Mouse (Mus musculus) frontal cortex, adult 2 months (tissue): ENCODE measurements around the gene Pde1c. TPM values are rescaled to one million over a fixed set of nuclear protein-coding genes. Genes with fewer than 3 reads are reported as not detected.

Experiments
- DNase-seq, 2 experiments: peaks; one replicate each; pipeline ENCODE4 v3.0.0; 2022; ENCODE audit warnings: low spot score in 1 of 2; ENCODE audit errors: extremely low spot score in 1 of 2
- polyA plus RNA-seq: library from polyadenylated mRNA; depleted of rRNA; stranded (reverse); fragments of >200 nt; gene quantifications from 2 replicates; pipeline ENCODE4 v1.2.3, GENCODE M21; 2012

Gene Pde1c
- polyA plus RNA-seq, 1 experiment = 8.3 TPM

GRCm38 (mm10) chr6:56335811-56336446 lies 233.0 kb downstream of the Pde1c start:
- no peak for DNase-seq

GRCm38 (mm10) chr6:56332149-56332548 lies 236.8 kb downstream of the Pde1c start:
- no peak for DNase-seq

GRCm38 (mm10) chr6:56331432-56331831 lies 237.5 kb downstream of the Pde1c start:
- DNase-seq = no peak

- no peak for DNase-seq
Observed at GRCm38 (mm10) chr6:56328103-56328502, 240.8 kb downstream of the Pde1c start.

GRCm38 (mm10) chr6:56322799-56323198 lies 246.1 kb downstream of the Pde1c start:
- DNase-seq = no peak

GRCm38 (mm10) chr6:56310318-56310717 lies 258.6 kb downstream of the Pde1c start:
- no peak for DNase-seq

GRCm38 (mm10) chr6:56306066-56306465 lies 262.8 kb downstream of the Pde1c start:
- DNase-seq = no peak

- DNase-seq = no peak
Observed at GRCm38 (mm10) chr6:56292176-56292575, 276.7 kb downstream of the Pde1c start.

- no peak for DNase-seq
Observed at GRCm38 (mm10) chr6:56289307-56289706, 279.6 kb downstream of the Pde1c start.

- no peak for DNase-seq
Observed at GRCm38 (mm10) chr6:56284821-56285220, 284.1 kb downstream of the Pde1c start.

GRCm38 (mm10) chr6:56275461-56275860 lies 293.4 kb downstream of the Pde1c start:
- DNase-seq = peak in 1 of 2 experiments; percentile 20

GRCm38 (mm10) chr6:56271741-56272140 lies 297.2 kb downstream of the Pde1c start:
- DNase-seq = no peak

- no peak for DNase-seq
Observed at GRCm38 (mm10) chr6:56264509-56264908, 304.4 kb downstream of the Pde1c start.

GRCm38 (mm10) chr6:56260118-56260517 lies 308.8 kb downstream of the Pde1c start:
- no peak for DNase-seq

- no peak for DNase-seq
Observed at GRCm38 (mm10) chr6:56257555-56258297, 311.2 kb downstream of the Pde1c start.

GRCm38 (mm10) chr6:56250091-56250490 lies 318.8 kb downstream of the Pde1c start:
- DNase-seq = no peak

- no peak for DNase-seq
Observed at GRCm38 (mm10) chr6:56191426-56192140, 377.3 kb downstream of the Pde1c start.

- DNase-seq = peak in 1 of 2 experiments; percentile 12
Observed at GRCm38 (mm10) chr6:56176485-56176884, 392.4 kb downstream of the Pde1c start.

GRCm38 (mm10) chr6:56172172-56172571 lies 396.7 kb downstream of the Pde1c start:
- DNase-seq = no peak

- DNase-seq = peak; percentile 38 to 59
Observed at GRCm38 (mm10) chr6:56168736-56169135, 400.2 kb downstream of the Pde1c start.

GRCm38 (mm10) chr6:56158217-56158616 lies 410.7 kb downstream of the Pde1c start:
- no peak for DNase-seq
